Mouse (Mus musculus): ENCODE data around the gene Gadd45gip1.
"Not testable (repeated sequence)": the region's sequence is repeated elsewhere in the genome, so short reads cannot be mapped to it uniquely, and the experiment has no call there.

Gene Gadd45gip1

GRCm38 (mm10) chr8:84797971-84798370, 33.4 kb upstream of the Gadd45gip1 start:
- DNase-seq: no peak

- no peak for DNase-seq
Measured at GRCm38 (mm10) chr8:84798446-84799135, 32.7 kb upstream of the Gadd45gip1 start.

GRCm38 (mm10) chr8:84799136-84799931, 32.0 kb upstream of the Gadd45gip1 start:
- peak; percentile 76 to 81 for DNase-seq

- peak; percentile 82 to 85 for DNase-seq
Measured at GRCm38 (mm10) chr8:84799999-84800831, 31.1 kb upstream of the Gadd45gip1 start, which contains the start of gene Nfix. Nfix (minus strand) TSS chr8:84800344.

- DNase-seq: no peak
Measured at GRCm38 (mm10) chr8:84806031-84806430, 25.3 kb upstream of the Gadd45gip1 start.

GRCm38 (mm10) chr8:84809109-84809940, 22.0 kb upstream of the Gadd45gip1 start:
- DNase-seq: no peak

- no peak for DNase-seq
Measured at GRCm38 (mm10) chr8:84809941-84810280, 21.4 kb upstream of the Gadd45gip1 start.

- peak; percentile 95 to 97 for DNase-seq
Measured at GRCm38 (mm10) chr8:84810896-84811295, 20.4 kb upstream of the Gadd45gip1 start.

- DNase-seq: no peak
Measured at GRCm38 (mm10) chr8:84811303-84811702, 20.0 kb upstream of the Gadd45gip1 start.

- DNase-seq: peak; percentile 77 to 86
Measured at GRCm38 (mm10) chr8:84813059-84813458, 18.3 kb upstream of the Gadd45gip1 start.

GRCm38 (mm10) chr8:84813830-84814229, 17.5 kb upstream of the Gadd45gip1 start:
- no peak for DNase-seq

- DNase-seq: no peak
Measured at GRCm38 (mm10) chr8:84814240-84814554, 17.1 kb upstream of the Gadd45gip1 start.

GRCm38 (mm10) chr8:84814555-84815441, 16.5 kb upstream of the Gadd45gip1 start:
- no peak for DNase-seq

- DNase-seq: peak; percentile 93 to 97
Measured at GRCm38 (mm10) chr8:84815547-84815946, 15.8 kb upstream of the Gadd45gip1 start.

- no peak for DNase-seq
Measured at GRCm38 (mm10) chr8:84816117-84816516, 15.2 kb upstream of the Gadd45gip1 start.

- DNase-seq: no peak
Measured at GRCm38 (mm10) chr8:84822723-84823122, 8.6 kb upstream of the Gadd45gip1 start, which contains the start of gene Dand5. Dand5 (minus strand) TSS chr8:84822823.

GRCm38 (mm10) chr8:84823653-84824052, 7.7 kb upstream of the Gadd45gip1 start:
- peak; percentile 70 to 73 for DNase-seq

- no peak for DNase-seq
Measured at GRCm38 (mm10) chr8:84825636-84826035, 5.7 kb upstream of the Gadd45gip1 start.

GRCm38 (mm10) chr8:84826518-84826917, 4.8 kb upstream of the Gadd45gip1 start:
- not testable (repeated sequence) for DNase-seq

- peak; percentile 86 for DNase-seq
Measured at GRCm38 (mm10) chr8:84832034-84832717, 854 bp downstream of the Gadd45gip1 start.

All from lung, postnatal 4 days (tissue).